Mouse (Mus musculus): ENCODE data around the gene Bcl7c.

Gene Bcl7c

GRCm38 (mm10) chr7:127686740-127687449 lies 21.8 kb downstream of the Bcl7c start:
- no peak for DNase-seq (ENCODE audit: low read depth in 2 of 2, low spot score in 2 of 2)

DNA sequence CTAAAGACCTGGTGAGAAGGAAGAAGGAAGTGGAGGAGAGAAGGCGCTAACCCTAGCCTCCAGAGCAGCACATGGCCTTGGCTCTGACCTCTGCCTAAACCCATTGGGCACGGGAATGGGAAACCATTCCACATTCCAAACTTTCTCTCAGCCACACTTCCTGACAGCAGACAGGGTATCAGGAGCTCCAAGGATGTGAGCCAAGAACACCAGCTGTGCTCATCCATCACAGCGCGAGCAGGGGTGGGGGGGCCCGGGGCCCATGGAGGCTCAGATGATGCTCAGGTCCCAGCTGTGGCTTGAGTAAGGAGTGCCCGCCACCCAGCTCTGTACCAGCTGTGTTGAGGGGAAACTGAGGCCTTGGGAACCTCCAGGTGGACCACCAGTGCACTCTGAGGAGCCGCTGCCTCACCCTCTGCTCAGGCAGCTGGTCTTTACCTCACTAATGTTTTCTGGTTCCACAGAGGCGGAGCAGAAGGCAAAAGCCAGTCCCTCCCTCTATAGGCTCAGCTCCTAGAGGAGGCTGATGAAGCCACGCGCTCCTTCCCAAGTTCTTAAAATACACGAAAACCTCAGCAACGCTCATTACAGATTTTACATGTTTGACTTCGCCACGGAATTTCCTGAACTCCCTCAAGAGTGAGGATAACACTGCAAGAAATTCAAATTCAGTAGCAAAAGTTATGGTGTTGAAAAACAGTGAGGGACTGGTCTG lies 23.3 kb downstream of the Bcl7c start:
- DNase-seq (ENCODE audit: low read depth in 2 of 2, low spot score in 2 of 2) = no peak

- DNase-seq (ENCODE audit: low read depth in 2 of 2, low spot score in 2 of 2) = no peak
Observed at GRCm38 (mm10) chr7:127681888-127682553, 26.7 kb downstream of the Bcl7c start.

GRCm38 (mm10) chr7:127680541-127680940 lies 28.2 kb downstream of the Bcl7c start:
- no peak for DNase-seq (ENCODE audit: low read depth in 2 of 2, low spot score in 2 of 2)

GRCm38 (mm10) chr7:127678811-127679210 lies 29.9 kb downstream of the Bcl7c start:
- DNase-seq (ENCODE audit: low read depth in 2 of 2, low spot score in 2 of 2) = no peak

GRCm38 (mm10) chr7:127677609-127678008 lies 31.1 kb downstream of the Bcl7c start:
- DNase-seq (ENCODE audit: low read depth in 2 of 2, low spot score in 2 of 2) = no peak

- peak; percentile 65 to 73 for DNase-seq (ENCODE audit: low read depth in 2 of 2, low spot score in 2 of 2)
Observed at GRCm38 (mm10) chr7:127677077-127677476, 31.7 kb downstream of the Bcl7c start.

DNA sequence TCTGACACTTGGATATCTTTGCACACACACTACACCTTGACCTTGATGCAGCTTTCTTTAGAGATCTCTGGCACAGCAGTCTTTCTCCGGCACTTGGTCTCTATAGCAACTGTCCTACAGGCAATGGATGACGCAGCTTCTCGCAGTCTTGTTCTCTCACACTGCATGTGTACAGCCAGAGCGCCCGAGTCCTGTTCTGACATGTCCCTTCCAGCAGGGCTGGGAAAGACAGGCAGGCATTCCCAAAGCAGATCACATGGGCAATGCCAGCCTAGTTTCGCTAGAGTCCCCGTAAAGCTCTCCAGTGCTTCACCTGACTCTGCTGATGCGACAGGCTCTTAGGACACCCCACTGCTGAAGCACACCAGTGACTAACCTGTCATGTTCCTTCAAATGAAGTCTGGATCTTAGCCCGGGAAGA lies 33.3 kb downstream of the Bcl7c start:
- DNase-seq (ENCODE audit: low read depth in 2 of 2, low spot score in 2 of 2) = no peak

- peak; percentile 75 to 81 for DNase-seq (ENCODE audit: low read depth in 2 of 2, low spot score in 2 of 2)
Observed at GRCm38 (mm10) chr7:127674977-127675376, 33.8 kb downstream of the Bcl7c start.

DNA sequence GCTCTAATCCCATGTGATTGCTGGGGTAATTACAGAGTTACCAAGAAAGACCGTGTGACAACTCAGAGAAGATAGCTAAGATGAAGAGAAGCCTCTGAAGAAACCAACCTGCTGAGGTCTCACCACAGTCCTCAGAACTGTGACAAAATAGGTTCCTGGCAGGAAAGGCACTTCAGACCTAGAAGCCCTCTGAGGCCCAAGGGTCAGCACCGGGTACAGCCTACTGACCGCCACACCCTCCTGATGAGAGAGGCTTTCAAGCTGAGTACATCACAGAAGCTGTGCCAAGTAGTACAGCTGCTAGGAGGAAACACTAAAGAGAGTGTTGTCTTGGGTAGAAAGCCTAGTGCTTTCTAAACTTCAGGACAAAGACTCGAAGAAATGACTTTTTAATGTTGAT lies 36.0 kb downstream of the Bcl7c start:
- no peak for DNase-seq (ENCODE audit: low read depth in 2 of 2, low spot score in 2 of 2)

GRCm38 (mm10) chr7:127671880-127672774 lies 36.6 kb downstream of the Bcl7c start:
- DNase-seq (ENCODE audit: low read depth in 2 of 2, low spot score in 2 of 2) = no peak

DNA sequence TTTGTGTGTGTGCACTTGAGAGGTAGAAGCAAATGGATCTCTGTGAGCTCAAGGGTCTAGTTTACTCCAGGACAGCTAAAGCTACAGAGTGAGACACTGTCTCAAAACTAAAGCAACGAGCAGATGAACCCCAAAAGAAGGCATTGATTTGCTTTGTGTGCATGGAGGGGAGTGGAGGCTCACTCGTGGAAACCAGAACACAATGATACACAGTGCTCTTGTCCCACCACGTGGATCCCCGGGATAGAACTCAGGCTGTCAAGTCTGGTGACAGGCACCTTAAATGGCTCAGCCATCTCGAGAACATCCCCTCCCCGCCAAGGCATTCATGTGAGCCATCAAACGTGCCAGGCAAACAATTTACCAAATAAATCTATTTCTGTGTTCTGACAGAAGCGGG lies 41.6 kb downstream of the Bcl7c start:
- DNase-seq (ENCODE audit: low read depth in 2 of 2, low spot score in 2 of 2) = no peak

- DNase-seq (ENCODE audit: low read depth in 2 of 2, low spot score in 2 of 2) = no peak
Observed at GRCm38 (mm10) chr7:127666679-127667078, 42.1 kb downstream of the Bcl7c start.

GRCm38 (mm10) chr7:127666066-127666654 lies 42.6 kb downstream of the Bcl7c start:
- no peak for DNase-seq (ENCODE audit: low read depth in 2 of 2, low spot score in 2 of 2)

DNA sequence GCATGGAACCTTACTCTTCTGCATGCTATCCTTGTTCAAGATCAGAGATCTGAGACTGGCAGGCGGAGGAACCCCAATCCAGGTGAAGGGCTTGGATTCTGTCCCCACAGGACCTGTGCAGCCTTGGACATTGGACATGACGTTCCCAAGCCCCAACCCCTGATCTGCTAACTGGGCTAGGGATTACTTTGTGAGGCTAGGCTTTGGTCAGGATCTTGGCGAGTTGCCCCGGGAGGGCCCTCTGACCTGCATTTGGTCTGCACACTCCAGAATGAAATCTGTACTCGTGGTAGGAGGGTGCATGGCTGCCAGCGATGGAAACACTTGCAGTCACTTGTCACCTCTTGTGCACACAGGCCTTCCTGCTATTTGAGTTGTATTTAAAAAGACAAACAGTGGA lies 45.8 kb downstream of the Bcl7c start:
- DNase-seq (ENCODE audit: low read depth in 2 of 2, low spot score in 2 of 2) = no peak

- no peak for DNase-seq (ENCODE audit: low read depth in 2 of 2, low spot score in 2 of 2)
Observed at GRCm38 (mm10) chr7:127661833-127662232, 46.9 kb downstream of the Bcl7c start.

DNA sequence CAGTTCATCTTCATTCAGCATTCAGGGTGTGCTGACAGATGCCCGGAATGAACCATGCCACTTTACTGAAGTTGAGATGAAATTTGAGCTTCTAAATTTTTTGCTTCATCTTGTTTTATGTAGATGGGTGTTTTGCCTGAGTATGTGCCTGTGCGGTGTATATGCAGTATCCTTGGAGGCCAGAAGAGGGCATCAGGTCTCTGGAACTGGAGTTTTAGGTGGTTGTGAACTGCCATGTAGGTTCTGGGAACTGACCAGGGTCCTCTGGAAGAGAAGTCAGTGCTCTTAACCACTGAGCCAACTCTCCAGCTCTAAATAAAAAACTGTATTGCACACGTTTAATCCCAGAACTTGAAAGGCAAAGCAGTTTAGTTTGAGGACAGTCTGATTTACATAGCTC lies 47.9 kb downstream of the Bcl7c start:
- DNase-seq (ENCODE audit: low read depth in 2 of 2, low spot score in 2 of 2) = no peak

GRCm38 (mm10) chr7:127656946-127657345 lies 51.8 kb downstream of the Bcl7c start:
- DNase-seq (ENCODE audit: low read depth in 2 of 2, low spot score in 2 of 2) = peak; percentile 68 to 70

- no peak for DNase-seq (ENCODE audit: low read depth in 2 of 2, low spot score in 2 of 2)
Observed at GRCm38 (mm10) chr7:127654318-127654717, 54.4 kb downstream of the Bcl7c start.

DNA sequence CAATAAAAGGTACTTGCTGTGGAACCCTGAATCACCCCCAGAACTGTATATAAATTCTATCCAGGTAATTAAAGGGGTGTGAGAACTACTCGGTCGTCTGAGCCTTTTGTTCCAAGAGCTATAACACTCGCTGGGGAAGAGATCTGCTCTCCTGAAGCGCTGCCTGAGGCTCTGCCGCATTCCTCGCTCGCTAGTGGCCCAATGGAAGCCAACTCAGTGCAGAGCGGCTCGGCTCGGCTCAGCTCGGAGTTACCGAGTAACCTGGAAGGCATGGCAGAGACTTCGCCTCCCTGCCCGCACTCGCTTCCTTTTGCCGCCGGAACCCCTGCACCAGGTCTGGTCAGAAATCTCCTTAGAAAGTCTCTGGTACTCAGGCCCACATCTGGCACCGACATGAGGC lies 56.7 kb downstream of the Bcl7c start:
- DNase-seq (ENCODE audit: low read depth in 2 of 2, low spot score in 2 of 2) = no peak

DNA sequence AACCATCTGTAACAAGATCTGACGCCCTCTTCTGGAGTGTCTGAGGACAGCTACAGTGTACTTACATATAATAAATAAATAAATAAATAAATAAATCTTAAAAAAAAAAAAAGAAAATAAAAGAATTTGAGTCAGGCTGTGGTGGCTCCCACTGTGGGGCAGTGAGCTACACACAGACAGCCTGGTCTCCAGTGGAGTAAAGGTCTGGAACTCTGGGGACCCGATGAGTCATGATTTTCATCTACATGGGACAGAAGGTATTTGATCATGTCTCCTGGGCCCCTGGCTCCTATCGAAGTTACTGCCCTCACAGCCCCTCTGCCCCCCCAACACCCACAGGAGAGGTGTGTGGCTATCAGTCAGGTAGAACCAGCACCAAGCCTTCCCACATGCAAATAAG lies 57.1 kb downstream of the Bcl7c start:
- DNase-seq (ENCODE audit: low read depth in 2 of 2, low spot score in 2 of 2) = no peak

Data from CD8-positive naive resting alpha-beta T cell, adult 2 months (primary cell).